Mouse (Mus musculus): ENCODE measurements around the gene Aldh1a1.
"Not testable (repeated sequence)": the region's sequence is repeated elsewhere in the genome, so short reads cannot be mapped to it uniquely, and the experiment has no call there.

The Aldh1a1 gene

DNA sequence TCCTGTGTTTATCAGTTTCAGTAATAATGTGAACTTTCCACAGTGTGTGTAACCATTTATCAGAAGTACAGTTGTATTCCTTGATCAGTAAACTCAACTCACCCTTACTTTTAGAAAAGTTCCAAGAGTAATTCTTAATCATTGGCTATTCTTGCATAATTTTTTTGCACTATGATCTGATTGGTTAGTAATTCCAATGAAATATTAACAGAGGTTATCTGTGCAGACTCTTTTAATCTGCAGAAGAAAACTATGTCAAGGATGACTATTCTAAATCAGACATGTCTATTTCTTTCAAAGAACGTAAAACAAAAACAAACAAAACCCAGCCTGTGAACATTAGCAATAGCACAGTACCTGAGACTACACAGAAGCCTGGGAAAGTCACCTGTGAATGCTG is 62.9 kb downstream of the Aldh1a1 start:
- DNase-seq (ENCODE audit: low read depth, low spot score) = no peak

- no peak for DNase-seq (ENCODE audit: low read depth, low spot score)
Measured at GRCm38 (mm10) chr19:20557211-20557610, 64.7 kb downstream of the Aldh1a1 start.

DNA sequence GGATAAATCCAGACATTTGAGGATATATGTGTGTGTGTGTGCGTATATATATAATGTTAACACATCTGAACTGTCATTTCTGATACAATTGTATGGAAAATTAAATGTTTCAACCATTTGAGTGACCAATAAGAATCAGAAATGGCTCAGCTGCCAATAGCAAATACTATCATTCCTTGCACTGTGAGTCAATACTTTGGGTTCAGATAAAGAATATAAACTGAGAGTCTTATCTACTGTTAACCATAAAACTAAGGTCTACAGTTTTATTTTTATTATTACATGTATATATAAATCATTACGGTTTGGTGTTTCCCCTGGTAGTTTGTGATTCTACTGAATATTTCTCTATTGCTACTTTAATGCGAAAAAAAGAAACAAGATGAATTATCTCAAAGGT is 65.6 kb downstream of the Aldh1a1 start:
- DNase-seq (ENCODE audit: low read depth, low spot score) = no peak

GRCm38 (mm10) chr19:20558544-20558943 is 66.0 kb downstream of the Aldh1a1 start:
- DNase-seq (ENCODE audit: low read depth, low spot score) = no peak

DNA sequence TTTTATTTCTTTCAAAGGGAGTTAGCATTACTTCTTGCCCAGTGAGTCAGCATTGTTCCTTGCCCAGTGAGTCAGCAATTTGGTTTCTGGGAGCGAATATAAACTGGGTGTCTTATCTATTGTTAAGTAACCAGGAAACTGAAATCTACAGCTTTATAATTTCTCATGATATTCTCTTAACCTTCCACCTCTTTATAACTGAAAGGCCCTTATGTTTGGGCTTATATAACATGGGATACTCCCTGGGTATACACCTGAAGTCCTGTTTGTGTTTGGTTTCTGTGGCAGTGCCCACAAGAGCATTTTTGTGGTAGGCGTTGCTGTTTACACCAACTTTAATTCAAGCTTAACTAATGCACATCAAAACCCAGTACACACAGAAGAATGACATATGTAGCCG is 66.4 kb downstream of the Aldh1a1 start:
- no peak for DNase-seq (ENCODE audit: low read depth, low spot score)

DNA sequence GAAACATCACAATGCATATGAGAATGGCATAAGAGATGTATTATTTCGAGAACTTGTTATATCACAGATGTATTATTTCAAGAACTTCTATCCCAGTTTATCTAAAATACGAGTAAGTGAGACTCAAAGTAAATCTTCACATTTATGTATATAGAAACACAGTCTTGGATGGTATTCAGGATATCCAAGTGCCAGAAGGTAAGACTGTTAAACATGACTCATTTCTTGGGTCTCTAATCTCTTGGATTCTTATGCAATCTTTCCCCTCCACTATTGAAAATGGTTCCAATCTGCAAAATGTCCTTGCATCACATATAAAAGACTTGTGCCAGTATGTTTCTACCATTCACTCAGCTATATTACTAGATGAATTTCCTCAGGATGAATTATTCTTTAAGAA is 67.4 kb downstream of the Aldh1a1 start:
- no peak for DNase-seq (ENCODE audit: low read depth, low spot score)

- DNase-seq (ENCODE audit: low read depth, low spot score) = no peak
Measured at GRCm38 (mm10) chr19:20562396-20562795, 69.9 kb downstream of the Aldh1a1 start.

DNA sequence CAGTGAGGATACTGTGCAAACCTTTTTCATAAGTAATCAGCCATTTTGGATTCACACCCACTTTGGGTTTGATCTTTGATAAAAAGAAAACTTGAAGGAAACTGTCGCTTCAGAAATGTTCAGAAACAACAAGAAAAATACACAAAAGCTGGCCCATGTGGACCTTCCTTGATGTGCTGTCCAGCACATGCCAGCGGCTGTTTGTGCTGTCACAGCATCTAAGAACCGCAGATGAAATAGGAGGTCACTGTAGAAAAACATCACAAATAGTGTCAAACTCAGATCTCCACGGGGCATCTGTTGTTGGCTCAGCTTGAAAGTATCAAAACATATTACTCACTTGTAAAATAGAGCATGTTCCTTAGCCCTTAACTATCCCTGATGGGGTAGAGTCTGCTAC is 73.8 kb downstream of the Aldh1a1 start:
- DNase-seq (ENCODE audit: low read depth, low spot score) = no peak

- DNase-seq (ENCODE audit: low read depth, low spot score) = no peak
Measured at GRCm38 (mm10) chr19:20567039-20567438, 74.5 kb downstream of the Aldh1a1 start.

DNA sequence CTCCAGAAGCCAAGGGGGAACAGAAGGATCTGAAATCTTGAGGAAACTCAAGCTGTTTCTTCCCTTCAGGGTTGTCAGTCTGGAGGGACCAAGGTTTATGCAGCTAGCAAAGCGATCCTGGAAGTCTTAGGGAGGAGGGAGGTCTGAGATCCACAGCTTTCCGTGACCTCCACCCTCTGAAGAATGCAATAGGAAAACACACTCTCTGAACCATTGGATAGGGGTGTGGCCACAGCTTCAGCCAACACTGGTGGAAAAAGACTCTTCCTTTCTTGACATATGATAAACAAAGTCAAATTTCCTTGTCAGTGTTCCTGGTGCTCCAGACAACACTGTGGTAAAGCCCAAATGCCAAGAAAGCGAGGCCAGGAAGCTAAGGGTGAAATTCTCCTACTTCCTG is 84.5 kb downstream of the Aldh1a1 start:
- no peak for DNase-seq (ENCODE audit: low read depth, low spot score)

GRCm38 (mm10) chr19:20577429-20577828 is 84.9 kb downstream of the Aldh1a1 start:
- no peak for DNase-seq (ENCODE audit: low read depth, low spot score)

DNA sequence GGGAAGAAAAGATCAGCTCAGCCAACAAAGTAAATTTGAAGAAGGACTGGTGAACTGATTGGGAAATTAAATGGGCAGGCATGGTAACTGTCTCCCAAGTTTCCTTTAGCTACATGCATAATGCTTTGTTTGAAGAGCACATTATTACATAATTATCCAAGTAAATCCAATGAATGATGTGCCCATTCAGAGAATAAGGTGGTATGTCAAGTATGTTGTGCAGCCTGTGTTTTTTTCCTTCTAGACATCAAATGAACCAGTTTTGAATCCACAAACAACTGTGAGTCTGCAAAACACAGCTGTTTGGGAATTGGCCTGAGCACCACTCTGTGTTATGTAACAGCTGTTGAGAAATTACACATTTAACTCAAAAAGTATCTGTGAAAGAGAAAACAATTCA is 107.4 kb downstream of the Aldh1a1 start:
- no peak for DNase-seq (ENCODE audit: low read depth, low spot score)

GRCm38 (mm10) chr19:20601739-20602138 is 109.2 kb downstream of the Aldh1a1 start:
- no peak for DNase-seq (ENCODE audit: low read depth, low spot score)

DNA sequence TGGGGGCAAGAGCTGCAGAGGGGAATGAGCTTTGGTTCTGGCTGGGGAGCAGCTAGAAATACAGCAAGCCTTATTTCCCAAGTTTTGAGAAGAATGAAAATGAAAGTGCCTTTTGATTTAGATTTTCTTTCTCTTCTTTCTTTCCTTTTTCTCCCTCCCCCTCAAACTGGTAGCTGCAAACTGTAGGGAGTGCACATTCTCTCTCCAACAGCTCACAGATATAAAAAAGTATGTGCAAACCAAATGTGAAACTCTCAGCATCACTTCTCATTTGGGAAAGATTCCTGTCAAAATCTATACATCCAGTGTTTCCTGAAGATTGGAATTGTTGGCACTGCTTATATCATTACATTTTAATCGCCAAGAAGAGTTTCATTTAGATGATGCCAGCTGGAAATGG is 110.7 kb downstream of the Aldh1a1 start:
- no peak for DNase-seq (ENCODE audit: low read depth, low spot score)

DNA sequence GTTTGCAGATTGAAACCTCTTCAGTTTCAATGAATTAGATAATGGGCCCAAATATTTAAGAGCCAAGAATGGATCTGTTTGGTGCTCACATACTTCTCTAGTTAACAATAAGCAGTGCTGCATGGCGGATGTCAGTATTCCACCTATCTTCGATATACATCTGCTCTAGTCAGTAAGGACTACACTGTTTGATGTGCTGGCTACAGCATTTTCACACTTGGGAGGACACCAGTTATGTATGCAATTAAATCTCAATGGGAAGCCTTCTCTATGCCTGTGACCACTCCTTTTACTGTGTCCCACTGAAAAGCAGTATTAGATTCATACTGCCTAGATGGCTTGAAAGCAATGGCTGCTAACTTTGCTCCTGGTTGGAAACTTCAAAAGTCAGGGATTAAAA is 111.4 kb downstream of the Aldh1a1 start:
- DNase-seq (ENCODE audit: low read depth, low spot score) = no peak

DNA sequence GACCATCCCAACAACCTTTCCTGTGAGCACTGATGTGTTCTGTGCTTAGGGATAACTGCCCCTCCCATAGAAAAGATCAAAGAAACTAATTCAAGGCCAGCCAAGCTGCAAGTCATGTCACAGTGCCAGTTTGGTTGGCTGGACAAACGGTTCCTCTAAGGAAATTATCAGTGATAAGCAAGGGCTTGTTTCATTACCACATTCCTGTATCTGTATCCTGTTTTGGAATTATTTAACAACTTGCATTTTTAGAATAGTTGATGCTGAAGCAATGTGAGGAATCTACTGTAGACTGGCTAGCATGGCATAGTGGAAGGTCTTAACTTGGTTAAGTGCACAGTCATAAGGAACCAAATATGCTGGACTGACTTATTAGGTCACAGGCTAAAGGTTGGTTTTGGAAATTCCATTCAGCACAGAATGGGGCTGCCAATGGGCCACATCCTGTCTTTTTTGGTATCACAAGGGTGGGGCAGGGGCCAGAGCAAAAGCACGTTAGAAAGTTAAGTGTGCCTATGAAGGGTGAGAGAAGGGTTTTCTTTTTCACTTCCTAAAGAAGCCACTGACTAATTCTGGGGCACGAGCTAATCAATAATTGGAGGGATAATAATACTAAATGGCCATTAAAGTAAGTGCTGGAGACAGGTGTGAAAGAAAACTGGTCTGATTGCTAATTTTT is 121.9 kb downstream of the Aldh1a1 start:
- no peak for DNase-seq (ENCODE audit: low read depth, low spot score)

GRCm38 (mm10) chr19:20622434-20622833 is 129.9 kb downstream of the Aldh1a1 start:
- DNase-seq (ENCODE audit: low read depth, low spot score) = no peak

- no peak for DNase-seq (ENCODE audit: low read depth, low spot score)
Measured at GRCm38 (mm10) chr19:20623416-20623815, 130.9 kb downstream of the Aldh1a1 start.

DNA sequence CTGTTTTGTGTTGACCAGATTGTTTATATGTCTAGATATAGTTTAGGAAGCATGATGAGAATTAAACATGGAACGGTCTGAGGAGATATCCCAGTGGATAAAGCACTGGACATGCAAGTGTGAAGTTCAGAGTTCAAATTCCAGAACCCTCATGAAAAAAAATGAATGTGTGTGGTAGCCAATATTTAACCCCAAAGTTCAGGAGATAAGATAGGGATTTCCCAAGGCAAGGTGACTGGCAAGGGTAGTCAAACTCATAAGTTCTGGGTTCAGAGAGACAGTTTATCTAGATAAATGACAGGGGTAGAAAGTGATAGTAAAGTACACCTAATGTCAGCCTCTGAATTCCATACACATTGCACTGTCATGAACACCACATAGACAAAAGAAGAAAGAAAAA is 138.5 kb downstream of the Aldh1a1 start:
- no peak for DNase-seq (ENCODE audit: low read depth, low spot score)

- no peak for DNase-seq (ENCODE audit: low read depth, low spot score)
Measured at GRCm38 (mm10) chr19:20633876-20634691, 141.6 kb downstream of the Aldh1a1 start.

GRCm38 (mm10) chr19:20644346-20644745 is 151.8 kb downstream of the Aldh1a1 start:
- DNase-seq (ENCODE audit: low read depth, low spot score) = no peak

- DNase-seq (ENCODE audit: low read depth, low spot score) = not testable (repeated sequence)
Measured at GRCm38 (mm10) chr19:20647496-20647895, 155.0 kb downstream of the Aldh1a1 start.

- no peak for DNase-seq (ENCODE audit: low read depth, low spot score)
Measured at GRCm38 (mm10) chr19:20650008-20650407, 157.5 kb downstream of the Aldh1a1 start.

Measured in A20 (cell line).